Mouse (Mus musculus) olfactory bulb, adult 2 months (tissue): ENCODE measurements around the gene C2cd4c.

Source experiments
- CTCF ChIP-seq: fragments of 200-500 bp; IDR thresholded peaks from 2 replicates; pipeline ENCODE4 v1.5.1; 2012; ENCODE audit warnings: low read depth, mild to moderate bottlenecking, low read length, moderate library complexity; ENCODE audit not compliant: insufficient read depth
- POLR2A ChIP-seq: fragments of 200-500 bp; IDR thresholded peaks from 2 replicates; pipeline ENCODE4 v1.6.1; 2012; ENCODE audit warnings: mild to moderate bottlenecking, low read depth, low read length, moderate library complexity; ENCODE audit not compliant: insufficient read depth

DNA sequence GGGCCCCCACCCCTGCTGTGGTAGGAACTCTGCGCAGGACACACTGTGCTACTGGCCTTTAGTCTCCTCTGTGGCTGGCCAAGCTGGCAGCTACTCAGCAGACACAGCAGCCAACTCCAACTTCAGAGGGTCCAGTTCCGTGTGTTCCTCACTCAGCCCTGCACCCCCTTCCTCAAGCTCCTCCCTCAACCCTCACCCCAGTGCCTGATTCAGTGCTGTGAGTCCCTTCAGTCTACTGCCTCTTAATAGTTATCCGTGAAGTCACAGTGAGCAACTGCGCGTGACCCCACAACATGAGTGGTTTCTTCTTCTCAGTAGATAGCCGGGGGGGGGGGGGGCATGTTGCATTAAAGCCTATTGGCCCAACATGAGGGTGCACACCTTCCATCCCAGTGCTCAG, 40.2 kb downstream of the C2cd4c start:
- no peak for TF ChIP-seq CTCF
- no peak for TF ChIP-seq POLR2A
